Comparison of ENCODE assay signal across 9 mouse cellular contexts in genomic region chr8:54153240-54153639, GRCm38 (mm10).
DNase-seq lines count a peak whose midpoint lies in the region; ATAC-seq lines count a peak whose summit lies in the region.
"Had no signal": no experiment of that assay in that cellular context is flagged by ENCODE, and none has a peak within 500 bp of the region (broad histone marks: within the 10 kb centered on the region; RNA-seq: fewer than 3 reads in every experiment).

No protein-coding gene starts in this region.

- H3K27ac ChIP-seq in liver, embryonic 12.5 days = no peak overlapping the region
- H3K27ac ChIP-seq in midbrain, embryonic 15.5 days = no peak overlapping the region
- H3K27ac ChIP-seq: macrophage had no signal

- DNase-seq in liver (peak; percentile 43), NIH3T3 (ENCODE audit: low read depth) (peak; percentile 83)
- peak; percentile 7 for DNase-seq in c-Kit-positive CD71-positive TER-119-positive erythroid progenitor cells, embryonic 14.5 days (ENCODE audit: low spot score)
- peak; percentile 20 to 22 for DNase-seq in gastrocnemius, postnatal 36 days
- peak; percentile 4 to 31 for DNase-seq in layer of hippocampus, postnatal 14 days (ENCODE audit: low spot score in 2 of 2)

- H3K27me3 ChIP-seq in liver, embryonic 12.5 days (replicated peaks) = no peaks in the 10 kb centered on the region
- H3K27me3 ChIP-seq in midbrain, embryonic 15.5 days (replicated peaks) = no peaks in the 10 kb centered on the region

- no peak overlapping the region for H3K4me2 ChIP-seq in liver, embryonic 12.5 days
- H3K4me2 ChIP-seq in midbrain, embryonic 15.5 days = no peak overlapping the region

- no peak overlapping the region for H3K4me3 ChIP-seq in liver, embryonic 12.5 days
- H3K4me3 ChIP-seq in midbrain, embryonic 15.5 days = no peak overlapping the region

- no peak for ATAC-seq in liver, embryonic 12.5 days
- 0 out of 2 replicates have a peak, but pooled peaks have one; percentile 33 for ATAC-seq in midbrain, embryonic 15.5 days (replicated peaks)
- ATAC-seq in erythroid progenitor cell, adult 5-6 weeks (replicated peaks; ENCODE audit: low FRiP score, poor library complexity, severe bottlenecking) = no peak

- H3K9ac ChIP-seq in liver, embryonic 12.5 days = no peak overlapping the region
- H3K9ac ChIP-seq in midbrain, embryonic 15.5 days = no peak overlapping the region

- H3K4me1 ChIP-seq in liver, embryonic 12.5 days = no peaks in the 10 kb centered on the region
- H3K4me1 ChIP-seq in midbrain, embryonic 15.5 days = no peaks in the 10 kb centered on the region

- intact Hi-C loops in gastrocnemius, postnatal 36 days (cut with DNase I) = loop anchor here (10.0 kb wide), 1 partner anchor 278 kb away; no protein-coding TSS in a partner anchor

- 46% methylated on average over 4 of the region's 4 CpGs for WGBS in liver, embryonic 12.5 days (ENCODE audit: insufficient replicate concordance)
- WGBS in midbrain, embryonic 15.5 days = 62% methylated on average over 4 of the region's 4 CpGs

- H3K9me3 ChIP-seq in liver, embryonic 12.5 days (replicated peaks) = no peaks in the 10 kb centered on the region
- no peaks in the 10 kb centered on the region for H3K9me3 ChIP-seq in midbrain, embryonic 15.5 days

- no peaks in the 10 kb centered on the region for H3K36me3 ChIP-seq in liver, embryonic 12.5 days
- H3K36me3 ChIP-seq in midbrain, embryonic 15.5 days (replicated peaks) = no peaks in the 10 kb centered on the region

Comparison
In these comparisons a context has a peak if more than half of its experiments do, and no peak if none do; other contexts are left out.
1. DNase-seq: peak in every context shown above with its lines; median percentile 83 in NIH3T3; 43 in liver; 21 in gastrocnemius, postnatal 36 days; 18 in layer of hippocampus, postnatal 14 days; 7 in c-Kit-positive CD71-positive TER-119-positive erythroid progenitor cells, embryonic 14.5 days.